Mouse (Mus musculus) urinary bladder, adult 18-20 months (tissue): ENCODE data around the gene Stk39.
A peak's percentile ranks its signal among the peaks of the same experiment; 100 is the strongest.

Experiments
- DNase-seq, 2 experiments: peaks; one replicate each; pipeline ENCODE4 v3.0.0; 2022; ENCODE audit warnings: low spot score in 2 of 2, mixed read lengths in 2 of 2

Gene Stk39

GRCm38 (mm10) chr2:68232929-68233328 lies 239.1 kb downstream of the Stk39 start:
- DNase-seq, result no peak

- no peak for DNase-seq
Measured at GRCm38 (mm10) chr2:68229872-68230271, 242.2 kb downstream of the Stk39 start.

GRCm38 (mm10) chr2:68229081-68229480 lies 243.0 kb downstream of the Stk39 start:
- DNase-seq, result no peak

GRCm38 (mm10) chr2:68222227-68222873 lies 249.7 kb downstream of the Stk39 start:
- DNase-seq, result peak in 1 of 2 experiments; percentile 9

GRCm38 (mm10) chr2:68221226-68221625 lies 250.8 kb downstream of the Stk39 start:
- no peak for DNase-seq

GRCm38 (mm10) chr2:68219823-68220222 lies 252.2 kb downstream of the Stk39 start:
- no peak for DNase-seq

- no peak for DNase-seq
Measured at GRCm38 (mm10) chr2:68215176-68215575, 256.9 kb downstream of the Stk39 start.

- no peak for DNase-seq
Measured at GRCm38 (mm10) chr2:68214400-68214799, 257.7 kb downstream of the Stk39 start.

GRCm38 (mm10) chr2:68211443-68211842 lies 260.6 kb downstream of the Stk39 start:
- no peak for DNase-seq

- no peak for DNase-seq
Measured at GRCm38 (mm10) chr2:68196245-68196644, 275.8 kb downstream of the Stk39 start.

GRCm38 (mm10) chr2:68194444-68194843 lies 277.6 kb downstream of the Stk39 start:
- DNase-seq, result no peak

GRCm38 (mm10) chr2:68193465-68193837 lies 278.6 kb downstream of the Stk39 start:
- no peak for DNase-seq

GRCm38 (mm10) chr2:68192605-68193464 lies 279.2 kb downstream of the Stk39 start:
- DNase-seq, result no peak

- DNase-seq, result no peak
Measured at GRCm38 (mm10) chr2:68176425-68176824, 295.6 kb downstream of the Stk39 start.

- DNase-seq, result no peak
Measured at GRCm38 (mm10) chr2:68171306-68171705, 300.8 kb downstream of the Stk39 start.

- DNase-seq, result no peak
Measured at GRCm38 (mm10) chr2:68162012-68162411, 310.1 kb downstream of the Stk39 start.

- DNase-seq, result no peak
Measured at GRCm38 (mm10) chr2:68160566-68160965, 311.5 kb downstream of the Stk39 start.
